Mouse (Mus musculus): ENCODE measurements around the gene T2.

GRCm38 (mm10) chr17:8447676-8448192 is 91.9 kb downstream of the T2 start:
- no peak for TF ChIP-seq POLR2A (IDR thresholded peaks at IDR 0.05; ENCODE audit: insufficient read depth, low read depth, low read length)
- no peak for TF ChIP-seq EP300 (IDR thresholded peaks at IDR 0.05; ENCODE audit: insufficient read depth, low read depth, low read length)
